Mouse (Mus musculus): Measurements from ENCODE around the gene Osbpl9.
A peak's percentile ranks its signal among the peaks of the same experiment; 100 is the strongest.

Osbpl9 gene

DNA sequence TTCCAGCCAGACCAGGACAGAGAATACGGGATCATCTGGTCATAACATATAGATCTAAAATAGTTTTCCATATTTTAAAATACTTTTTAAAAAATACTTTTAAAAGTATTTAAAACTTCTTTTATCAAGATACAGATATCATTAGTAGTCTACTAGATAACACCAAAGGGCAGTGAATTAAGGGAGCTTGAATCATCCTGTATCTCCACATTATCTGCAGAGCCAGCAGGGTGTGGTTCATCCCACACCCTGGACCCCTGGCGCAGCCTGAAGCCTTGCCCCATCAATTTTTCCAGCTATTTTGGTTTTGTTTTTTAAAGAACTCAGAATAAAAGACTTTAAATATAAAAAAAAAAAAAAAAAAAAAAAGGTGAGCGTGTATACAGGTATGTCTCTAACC lies 103.2 kb downstream of the Osbpl9 start:
- DNase-seq: no peak

DNA sequence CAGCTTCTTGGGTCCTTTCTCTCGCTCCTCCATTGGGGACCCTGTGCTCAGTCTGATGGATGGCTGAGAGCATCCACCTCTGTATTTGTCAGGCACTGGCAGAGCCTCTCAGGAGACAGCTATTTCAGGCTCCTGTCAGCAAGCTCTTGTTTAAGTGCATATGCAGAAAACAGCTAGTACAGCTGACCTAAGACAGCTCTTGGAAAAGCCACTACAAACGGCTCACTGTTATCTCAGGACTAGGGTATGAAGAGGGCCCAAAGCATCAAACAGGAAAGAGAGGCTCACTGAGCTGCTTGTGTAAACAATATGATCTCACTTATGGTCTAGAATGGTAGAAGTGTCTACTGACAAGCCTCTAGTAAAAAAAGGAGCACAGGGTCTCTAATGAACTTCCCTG lies 107.8 kb downstream of the Osbpl9 start:
- DNase-seq: no peak

DNA sequence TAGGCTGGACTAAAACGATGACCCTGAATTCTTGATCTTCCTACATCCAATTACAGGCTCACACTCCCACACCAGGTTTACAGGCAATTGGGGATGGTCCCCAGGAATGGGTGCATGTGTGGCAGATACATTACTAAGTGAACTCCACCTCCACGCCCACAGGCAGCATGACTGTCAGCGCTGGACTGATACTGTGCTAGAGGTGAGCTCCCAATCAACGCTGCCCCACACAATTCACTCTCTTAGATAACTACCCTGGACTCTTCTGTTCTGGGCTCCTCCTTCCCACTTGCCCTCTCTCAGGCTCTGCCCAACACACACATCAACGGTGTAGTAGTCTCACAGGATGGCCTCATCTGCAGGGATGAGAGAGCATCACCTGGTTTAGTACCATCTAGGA lies 109.7 kb downstream of the Osbpl9 start:
- no peak for DNase-seq

DNA sequence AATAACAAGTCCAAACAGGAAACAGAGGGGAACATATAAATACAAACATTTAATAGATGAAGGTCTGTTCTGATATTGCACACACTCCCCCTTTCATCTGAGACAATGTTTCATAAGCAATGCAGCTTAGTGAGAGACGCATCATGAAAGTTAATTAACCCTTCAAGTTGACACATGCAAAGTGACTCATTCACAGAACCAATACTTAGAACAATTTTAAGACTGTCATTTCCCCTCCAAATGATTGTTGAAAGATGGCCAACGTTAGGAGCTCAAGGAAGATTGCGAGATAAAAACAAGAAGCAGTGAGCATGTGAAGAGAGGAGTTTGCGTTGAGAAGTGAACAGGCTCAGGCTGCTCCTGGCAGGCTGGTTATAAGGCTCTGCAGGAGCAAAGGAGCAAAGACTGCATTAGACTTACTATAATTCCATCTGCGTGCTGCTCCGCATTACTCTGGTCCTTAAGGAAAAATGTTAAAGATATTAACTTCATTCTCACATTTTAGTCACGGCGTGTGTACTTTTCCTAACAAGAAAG lies 110.8 kb downstream of the Osbpl9 start:
- no peak for DNase-seq

DNA sequence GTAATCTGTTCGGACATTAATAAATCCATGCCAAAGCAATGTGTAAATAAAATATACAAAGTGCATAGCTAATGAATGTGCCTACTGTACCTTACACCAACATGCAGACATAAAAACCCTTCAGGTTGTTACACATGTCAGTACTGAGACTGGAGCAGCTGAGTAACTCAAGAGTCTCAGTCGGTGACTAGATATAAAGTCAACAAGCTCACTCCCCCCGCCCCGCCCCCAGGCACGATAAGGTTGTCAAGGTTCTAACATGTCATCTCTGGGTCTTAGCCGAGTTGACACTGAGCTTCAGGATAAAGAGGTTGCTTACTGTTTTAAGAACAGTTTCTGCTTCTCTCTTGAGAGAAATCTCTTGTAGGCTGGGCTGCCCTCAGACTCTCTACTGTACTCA lies 112.1 kb downstream of the Osbpl9 start:
- peak; percentile 36 for DNase-seq

DNA sequence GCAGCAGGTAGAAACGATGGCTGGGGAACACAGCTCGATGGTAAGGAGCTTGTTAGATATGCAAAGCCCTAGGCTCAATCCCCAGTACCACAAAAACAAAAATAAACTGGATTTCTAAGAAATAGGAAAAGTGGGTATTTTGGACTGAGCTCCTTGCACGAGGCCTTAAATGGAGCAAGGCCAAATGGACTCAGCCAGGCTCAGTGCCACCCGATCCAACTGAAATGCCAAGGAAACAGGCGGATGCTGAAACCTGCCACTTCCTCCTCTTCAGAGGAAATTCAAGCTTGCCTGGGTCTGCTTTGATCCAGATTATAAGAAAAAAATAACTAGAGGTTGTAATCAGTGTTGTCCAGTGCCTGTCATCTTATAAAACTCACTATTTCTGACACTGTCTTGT lies 112.9 kb downstream of the Osbpl9 start:
- DNase-seq: no peak

DNA sequence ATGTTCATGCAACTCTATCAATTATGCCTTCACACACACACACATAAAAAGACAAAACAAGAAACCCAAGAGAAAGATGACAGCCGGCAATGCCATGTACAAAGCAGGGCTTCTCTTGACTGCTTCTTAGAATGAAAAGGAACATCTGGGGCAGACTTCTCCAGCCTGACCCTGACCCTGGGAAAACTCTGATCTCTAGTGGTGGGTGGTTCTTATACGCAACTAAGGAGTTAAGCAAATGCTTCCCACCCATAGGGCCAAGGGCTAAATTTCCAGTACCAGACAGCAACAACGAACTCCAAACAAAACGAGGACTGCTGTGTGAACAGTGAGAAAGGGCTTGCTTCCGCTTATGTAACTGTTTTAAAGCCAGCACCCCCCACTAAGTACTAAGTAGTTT lies 122.0 kb downstream of the Osbpl9 start:
- DNase-seq: no peak

DNA sequence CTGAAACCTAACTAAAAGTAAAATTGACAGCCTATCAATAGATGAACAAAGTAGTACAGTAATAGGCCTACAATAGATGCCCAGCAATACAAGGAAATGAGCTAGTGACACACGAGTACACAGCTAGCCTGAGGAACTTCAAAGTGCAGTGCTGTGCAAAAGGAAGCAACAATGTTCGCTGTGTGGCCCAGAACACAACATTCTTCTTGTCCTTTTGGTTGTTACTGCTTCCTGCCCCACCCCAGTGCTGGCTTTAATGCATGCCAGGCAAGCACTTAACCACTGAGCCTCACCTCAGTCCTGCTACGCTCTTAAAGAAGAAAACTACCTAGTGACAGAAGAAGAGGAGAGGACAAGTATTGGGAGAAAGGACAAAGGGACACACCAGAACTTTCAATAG lies 122.4 kb downstream of the Osbpl9 start:
- no peak for DNase-seq

DNA sequence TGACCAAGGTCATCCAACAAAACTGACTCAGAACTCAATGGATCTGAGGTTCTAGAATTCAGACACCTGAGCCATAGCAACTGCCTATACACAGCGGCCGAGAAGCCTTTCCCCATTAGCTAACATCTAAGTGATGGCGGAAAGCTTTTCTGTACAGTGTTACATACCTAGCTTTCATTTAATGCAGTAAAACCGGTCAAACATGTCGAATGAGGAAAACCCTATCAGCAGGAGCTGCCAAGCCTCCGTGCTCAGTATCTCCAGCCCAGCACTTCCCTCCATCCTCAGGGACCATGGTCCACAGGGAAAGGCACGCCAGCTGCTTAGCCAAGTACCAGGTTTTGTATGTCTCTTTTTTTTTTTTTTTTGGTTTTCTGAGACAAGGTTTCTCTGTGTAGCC lies 123.1 kb downstream of the Osbpl9 start:
- DNase-seq: no peak

DNA sequence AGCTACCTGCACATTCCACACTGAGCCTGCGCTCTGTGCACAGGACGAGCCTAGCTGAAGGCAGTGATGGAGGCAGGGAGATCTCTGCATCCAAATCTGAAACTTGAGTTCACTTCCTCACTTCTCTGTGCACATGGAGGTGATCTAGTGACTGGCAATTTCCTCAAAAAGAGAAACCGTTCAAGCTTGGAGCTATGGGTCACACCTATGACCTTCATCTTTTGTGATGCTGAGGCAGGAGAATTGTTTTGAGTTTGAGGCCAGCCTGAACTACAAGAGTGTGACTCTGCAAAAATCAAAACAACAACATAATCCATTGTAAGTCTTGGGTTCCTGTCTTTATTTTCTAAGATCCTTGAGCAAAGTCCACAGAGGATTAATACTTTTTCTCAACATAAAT lies 128.8 kb downstream of the Osbpl9 start:
- DNase-seq: no peak

DNA sequence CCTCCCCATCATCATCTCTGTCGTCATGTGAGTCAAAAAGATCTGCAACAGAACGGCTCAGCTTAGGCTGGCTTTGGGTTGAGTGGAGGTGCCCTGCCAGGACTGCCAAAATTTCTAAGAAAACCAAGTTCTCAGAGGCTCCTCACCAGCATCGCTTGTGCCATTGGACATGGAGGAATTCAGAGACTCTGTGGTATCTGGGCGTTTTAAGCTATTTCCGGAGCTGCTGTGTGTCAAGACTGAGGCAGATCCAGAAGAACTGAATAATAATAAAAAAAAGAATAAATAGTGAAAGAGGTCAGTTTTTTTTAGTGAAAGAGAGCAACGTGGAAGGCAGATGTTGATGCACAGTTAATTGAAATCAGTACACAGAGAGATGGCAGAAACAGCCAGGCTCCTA lies 129.2 kb downstream of the Osbpl9 start:
- no peak for DNase-seq

DNA sequence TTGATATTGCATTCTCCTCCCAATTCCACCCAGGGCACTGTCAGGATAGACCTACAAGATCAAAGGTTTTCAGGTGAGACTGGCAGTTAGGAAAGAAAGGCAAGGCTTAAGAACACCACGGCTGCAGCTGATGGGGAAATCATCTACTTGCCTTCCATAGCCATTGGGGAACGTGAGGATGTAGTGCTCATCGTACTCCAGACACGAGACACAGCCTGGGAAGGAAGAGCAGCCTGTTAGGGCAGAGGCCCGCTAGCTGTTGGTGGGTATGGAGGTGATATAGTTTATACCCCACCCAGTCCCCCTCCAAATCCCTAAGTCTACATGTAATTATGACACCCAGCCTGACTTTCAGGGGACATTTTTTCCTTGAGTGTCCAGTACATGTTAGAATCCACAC lies 136.4 kb downstream of the Osbpl9 start:
- no peak for DNase-seq

DNA sequence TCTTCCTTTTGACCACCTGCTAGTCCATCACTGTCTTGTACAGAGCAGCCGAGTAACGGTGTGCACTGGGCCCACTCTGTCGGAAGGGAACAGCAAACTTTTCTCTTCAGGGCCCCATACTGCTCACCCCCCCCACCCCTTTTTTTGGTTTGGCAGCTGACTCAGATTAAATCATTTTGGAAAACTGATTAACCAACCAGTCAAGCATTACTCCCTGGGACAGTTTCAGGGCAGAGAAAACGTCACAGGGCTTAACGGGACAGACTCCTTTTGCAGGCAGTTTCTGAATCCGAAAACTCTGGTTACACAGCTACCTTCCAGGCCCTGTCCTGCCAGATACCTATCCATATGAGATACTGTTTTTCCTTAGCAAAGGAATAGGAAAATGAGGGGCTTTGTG lies 137.1 kb downstream of the Osbpl9 start:
- DNase-seq: no peak

DNA sequence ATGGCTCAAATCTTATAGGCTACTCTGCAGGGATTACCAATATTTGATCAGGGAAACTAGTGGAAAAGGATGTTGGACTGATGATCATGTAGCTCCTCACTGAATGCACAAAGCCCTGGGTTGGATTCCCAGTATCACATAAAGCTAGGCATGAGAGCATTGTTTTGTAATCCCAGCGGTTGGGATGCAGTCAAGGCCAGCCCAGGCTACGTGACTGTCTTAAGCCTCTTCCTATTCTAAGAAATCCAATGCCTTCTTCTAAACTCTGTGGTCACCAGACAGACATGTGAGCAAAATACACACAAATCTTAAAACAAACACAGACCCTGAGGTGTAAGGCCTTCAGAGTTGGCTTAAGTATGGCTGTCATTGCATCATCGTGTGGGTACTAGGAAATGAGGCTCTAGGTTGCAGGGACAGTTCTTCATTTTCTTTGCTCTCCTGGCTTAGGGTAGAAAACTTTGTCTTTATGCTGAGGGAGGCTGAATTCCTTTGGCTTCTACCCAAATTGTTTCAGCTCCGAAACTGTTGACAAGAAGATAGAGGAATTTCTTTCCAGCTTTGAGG lies 142.7 kb downstream of the Osbpl9 start:
- DNase-seq: no peak

DNA sequence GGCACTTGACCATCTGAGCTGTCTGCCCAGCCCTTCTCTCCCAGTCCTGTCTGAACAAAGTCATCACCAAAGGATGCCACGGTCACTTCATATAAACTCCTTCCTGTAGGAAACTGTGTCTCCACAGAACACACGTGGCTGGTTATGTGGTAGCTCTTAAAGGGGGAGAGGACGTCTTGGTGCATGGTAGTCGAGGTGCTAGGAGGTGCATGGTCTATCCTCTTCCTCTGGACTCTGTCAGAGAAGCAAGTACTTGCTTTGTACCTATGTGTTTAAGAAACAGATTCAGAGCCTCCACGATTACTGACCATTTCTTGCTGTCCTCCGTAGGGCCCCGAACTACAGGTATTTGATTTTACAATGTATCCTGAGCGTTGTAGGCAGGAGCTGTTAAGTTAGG lies 144.4 kb downstream of the Osbpl9 start:
- DNase-seq: no peak

DNA sequence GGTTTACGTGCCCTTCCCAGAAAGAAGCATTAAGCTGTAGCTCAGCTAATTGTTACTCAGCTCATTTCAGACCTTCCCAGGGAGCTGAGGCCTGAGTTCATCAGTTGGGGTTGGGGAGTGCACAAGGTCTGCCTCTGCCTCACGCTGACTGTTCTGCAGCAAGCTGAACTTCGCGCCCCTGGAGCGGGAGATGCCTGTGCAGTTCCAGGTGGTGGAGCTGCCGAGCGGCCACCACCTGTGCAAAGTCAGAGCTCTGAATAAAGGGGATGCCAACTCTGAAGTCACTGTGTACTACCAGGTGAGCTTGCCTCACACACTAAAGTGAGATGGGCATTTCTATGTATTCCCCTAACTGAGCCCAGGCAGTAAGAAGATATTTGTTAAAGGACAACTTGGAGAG lies 145.7 kb downstream of the Osbpl9 start:
- no peak for DNase-seq

DNA sequence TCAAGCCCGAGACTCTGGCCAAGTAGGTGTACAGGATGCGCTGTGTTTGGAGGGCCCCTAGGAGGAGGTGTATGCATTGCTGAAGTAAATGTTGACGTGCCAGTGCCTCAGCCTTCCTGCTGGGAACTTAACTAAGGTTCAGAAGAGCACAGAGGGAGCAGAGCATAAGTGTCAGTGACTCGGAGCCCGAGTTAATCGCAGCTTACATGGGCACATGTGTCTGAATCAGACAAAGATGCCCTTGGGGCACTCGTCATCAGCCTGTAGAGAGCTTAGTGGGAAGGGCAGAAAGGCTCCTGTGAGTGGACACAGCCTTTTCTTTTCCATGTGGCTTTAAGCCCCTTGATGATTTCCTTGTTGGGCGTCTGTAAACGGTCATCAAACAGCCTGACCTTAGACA lies 148.1 kb downstream of the Osbpl9 start:
- DNase-seq: peak; percentile 30

DNA sequence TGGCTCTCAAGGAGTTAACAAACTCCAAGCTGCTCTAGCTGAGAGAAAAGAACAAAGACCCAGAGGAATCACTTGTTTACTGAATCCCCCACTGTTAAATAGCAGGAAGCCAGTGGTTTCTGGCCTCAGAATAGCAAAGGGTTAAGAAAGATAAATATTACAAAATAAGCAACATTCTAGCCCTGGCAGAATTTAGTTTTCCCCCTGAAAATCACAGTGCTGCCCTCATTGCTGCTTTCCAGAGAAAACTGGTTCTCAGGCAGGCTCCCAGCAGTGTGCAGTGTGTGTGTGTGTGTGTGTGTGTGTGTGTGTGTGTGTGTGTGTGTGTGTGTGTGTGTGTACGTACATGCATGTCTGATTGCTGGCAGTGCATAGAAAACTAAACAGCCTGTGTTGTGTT lies 149.8 kb downstream of the Osbpl9 start:
- DNase-seq: no peak

DNA sequence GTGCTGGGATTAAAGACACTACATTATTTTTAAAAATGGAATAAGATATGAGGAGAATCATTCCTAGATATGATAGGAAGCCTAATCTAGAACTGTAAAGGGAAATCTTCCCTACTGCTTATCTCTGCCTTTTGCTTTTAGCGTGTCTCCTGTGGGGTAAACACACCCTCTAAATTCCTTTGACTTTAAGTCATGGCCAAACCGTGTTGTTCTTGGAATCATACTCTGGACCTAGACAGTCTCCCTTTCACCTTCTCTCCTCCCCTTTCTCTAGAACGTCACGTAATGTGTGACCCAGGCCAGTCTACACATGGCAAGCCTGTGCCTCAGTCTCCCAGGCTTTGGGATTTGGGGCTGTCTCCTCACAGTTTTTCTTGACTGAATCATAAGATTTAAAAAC lies 153.8 kb downstream of the Osbpl9 start:
- DNase-seq: no peak

DNA sequence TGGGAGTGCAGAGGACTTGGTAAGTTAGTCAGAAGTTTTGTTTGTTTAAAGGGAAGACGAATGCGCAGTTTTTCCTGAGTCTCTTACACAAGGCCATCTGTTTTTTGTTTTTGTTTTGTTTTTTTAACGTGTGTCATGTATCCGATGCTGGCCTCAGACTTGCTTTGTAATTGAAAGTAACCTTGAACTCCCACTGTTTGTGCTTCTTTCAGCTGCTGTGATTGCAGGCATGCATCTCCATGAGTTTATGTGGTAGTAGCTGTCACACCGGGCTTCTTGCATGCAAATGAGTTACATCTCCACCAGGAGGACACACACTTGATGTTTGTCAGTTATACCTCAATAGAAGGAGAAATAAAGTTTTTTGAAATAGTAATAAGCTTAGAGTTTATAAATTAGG lies 158.3 kb downstream of the Osbpl9 start:
- no peak for DNase-seq

DNA sequence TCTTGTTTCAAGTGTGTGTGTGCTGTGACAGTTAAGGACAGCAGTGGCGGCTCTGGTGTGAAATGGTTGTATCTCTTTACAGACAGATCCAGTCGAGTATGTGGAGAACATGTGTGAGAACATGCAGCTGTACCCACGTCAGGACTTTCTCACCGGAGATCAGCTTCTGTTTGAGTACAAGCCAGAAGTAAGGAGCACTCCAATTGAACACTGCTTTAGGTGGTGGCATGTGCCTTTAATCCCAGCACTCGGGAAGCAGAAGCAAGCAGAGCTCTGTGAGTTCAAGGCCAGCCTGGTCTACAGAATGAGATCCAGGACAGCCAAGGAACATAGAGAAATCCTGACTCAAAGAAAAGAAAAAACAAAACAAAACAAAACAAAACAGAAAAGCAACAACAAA lies 158.8 kb downstream of the Osbpl9 start:
- no peak for DNase-seq

DNA sequence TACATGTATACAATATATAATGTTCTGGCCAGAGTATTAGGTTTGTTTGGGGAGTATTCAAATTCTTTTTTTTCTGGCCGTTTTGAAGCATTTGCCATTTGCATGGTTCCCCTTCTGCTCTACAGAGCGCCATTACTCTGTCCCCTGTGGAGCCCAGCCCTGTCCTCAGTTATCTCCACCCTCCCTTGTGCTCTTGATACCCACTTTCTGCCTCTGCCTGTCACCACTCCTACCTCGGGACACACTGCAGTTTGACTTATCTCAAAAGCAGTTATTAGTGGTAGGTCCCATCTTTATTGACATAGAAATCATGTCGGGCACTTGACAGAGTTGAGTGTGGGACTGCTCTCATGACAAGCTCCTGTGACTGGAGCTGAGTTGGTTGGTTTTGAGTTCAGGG lies 159.3 kb downstream of the Osbpl9 start:
- DNase-seq: no peak

DNA sequence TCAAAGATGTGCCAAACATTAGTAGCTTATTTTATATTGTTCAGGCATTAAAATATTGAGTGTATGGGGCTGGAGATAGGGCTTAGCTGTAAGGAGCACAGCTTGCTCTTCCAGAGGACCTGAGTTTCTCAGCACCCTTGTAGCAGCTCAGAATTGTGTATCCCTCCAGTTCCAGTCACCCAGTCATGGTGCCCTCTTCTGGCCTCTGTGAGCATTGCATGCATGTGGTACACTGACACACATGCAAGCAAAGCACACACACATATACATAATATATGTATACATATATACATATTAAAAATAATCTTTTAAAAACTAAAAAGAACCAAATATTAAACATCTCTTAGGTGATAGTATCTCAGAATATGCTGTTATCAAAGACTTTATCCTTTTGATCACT lies 165.7 kb downstream of the Osbpl9 start:
- DNase-seq: peak; percentile 67

DNA sequence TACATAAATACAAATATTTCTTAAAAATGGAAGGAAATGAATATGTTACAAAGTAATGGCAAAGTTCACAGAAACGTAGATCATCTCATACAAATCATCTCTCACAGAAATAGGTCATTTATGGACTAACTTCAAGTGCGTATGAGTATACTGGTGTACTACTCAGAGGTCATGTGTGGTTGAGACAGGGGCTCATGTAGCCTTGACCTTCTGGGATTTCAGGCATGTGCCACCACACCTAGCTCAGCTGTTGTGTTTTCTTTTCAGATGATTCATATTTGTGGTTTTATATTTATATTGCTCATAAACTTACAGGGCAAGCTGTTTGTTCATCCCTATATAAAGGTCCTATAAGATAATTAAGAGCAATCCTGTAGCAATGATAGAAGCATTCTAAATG lies 171.8 kb downstream of the Osbpl9 start:
- no peak for DNase-seq

DNA sequence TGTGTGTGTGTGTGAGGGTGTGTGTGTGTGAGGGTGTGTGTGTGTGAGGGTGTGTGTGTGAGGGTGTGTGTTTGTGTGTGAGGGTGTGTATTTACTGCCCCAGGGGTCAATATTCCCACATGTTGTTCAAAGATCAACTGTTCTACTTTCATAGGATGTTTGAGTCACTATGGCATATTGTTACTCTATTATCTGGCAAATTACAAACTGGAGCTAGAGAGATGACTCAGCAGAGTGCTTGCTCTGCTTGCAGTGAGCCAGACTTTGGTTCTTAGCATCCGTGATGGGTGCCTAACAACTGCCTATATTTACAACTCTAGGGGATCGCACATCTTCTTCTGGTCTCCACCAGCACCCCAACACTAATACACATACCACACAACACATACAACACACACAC lies 172.2 kb downstream of the Osbpl9 start:
- DNase-seq: no peak

DNA sequence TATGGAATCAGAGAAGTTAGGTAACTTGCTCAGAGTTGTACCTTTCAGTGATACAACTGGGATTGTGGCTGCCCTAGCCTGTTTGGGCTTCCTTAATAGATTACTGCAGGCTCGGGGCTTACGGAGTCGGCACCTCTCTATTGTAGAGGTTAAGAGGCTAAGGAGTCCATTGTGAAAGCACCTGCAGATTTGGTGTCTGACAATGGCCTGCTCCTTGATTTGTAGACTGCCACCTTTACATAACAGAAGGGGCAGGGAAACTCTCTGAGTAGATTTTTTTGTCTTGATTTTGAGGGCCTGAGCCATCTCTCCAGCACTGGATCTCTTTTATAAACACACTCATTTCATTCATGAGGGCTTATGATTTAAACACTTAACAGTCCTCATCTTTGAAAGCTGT lies 175.5 kb downstream of the Osbpl9 start:
- DNase-seq: no peak

Data from retina, postnatal 1 day (tissue).